Mouse (Mus musculus) skeletal muscle tissue, adult 2 months (tissue): ENCODE results near the gene Fkbpl.

ENCODE experiments used
- DNase-seq: peaks from one replicate; pipeline ENCODE4 v3.0.0-alpha.2; 2012; ENCODE audit warnings: low read depth, low spot score

Fkbpl gene

DNA sequence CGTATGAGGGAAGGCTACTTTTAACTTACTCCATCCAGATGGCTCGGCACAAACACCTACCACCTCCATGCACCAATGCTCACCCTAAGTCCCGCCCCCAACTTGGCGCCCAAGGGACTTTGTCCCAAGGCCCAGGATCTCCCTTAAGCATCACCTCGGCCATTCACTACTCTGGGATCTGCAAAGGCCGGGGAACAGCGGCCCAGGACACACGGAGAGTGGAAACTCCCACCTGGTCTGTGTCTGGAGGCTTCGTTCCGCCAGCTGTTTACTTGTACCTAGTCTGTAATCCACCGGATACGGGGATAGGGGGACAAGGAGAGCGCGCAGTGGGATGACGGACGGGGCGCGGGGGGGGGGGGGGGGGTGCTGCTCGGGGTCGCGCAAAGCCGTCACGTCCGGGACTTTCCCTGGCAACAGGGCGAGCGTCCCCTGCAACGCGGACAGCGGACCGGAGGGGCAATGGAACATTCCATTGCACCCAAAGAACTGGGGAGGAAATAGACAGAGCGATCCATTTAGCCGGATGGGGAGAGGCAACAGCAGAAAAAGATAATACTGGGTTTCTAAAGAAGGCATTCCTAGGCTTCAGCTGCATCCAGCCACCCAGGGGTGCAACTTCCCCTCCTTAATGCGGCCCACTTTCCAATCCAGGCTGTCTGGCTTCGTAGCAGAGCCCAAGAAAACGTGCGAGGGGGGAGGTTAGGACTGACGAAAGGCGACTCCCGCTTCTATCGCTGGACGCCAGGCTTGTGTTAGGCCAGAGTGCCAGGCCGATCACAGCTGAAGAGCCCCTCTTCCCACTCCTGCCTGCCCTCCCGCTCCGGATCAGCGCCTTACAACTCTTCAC, 17.2 kb upstream of the Fkbpl start:
- DNase-seq = peak; percentile 76

DNA sequence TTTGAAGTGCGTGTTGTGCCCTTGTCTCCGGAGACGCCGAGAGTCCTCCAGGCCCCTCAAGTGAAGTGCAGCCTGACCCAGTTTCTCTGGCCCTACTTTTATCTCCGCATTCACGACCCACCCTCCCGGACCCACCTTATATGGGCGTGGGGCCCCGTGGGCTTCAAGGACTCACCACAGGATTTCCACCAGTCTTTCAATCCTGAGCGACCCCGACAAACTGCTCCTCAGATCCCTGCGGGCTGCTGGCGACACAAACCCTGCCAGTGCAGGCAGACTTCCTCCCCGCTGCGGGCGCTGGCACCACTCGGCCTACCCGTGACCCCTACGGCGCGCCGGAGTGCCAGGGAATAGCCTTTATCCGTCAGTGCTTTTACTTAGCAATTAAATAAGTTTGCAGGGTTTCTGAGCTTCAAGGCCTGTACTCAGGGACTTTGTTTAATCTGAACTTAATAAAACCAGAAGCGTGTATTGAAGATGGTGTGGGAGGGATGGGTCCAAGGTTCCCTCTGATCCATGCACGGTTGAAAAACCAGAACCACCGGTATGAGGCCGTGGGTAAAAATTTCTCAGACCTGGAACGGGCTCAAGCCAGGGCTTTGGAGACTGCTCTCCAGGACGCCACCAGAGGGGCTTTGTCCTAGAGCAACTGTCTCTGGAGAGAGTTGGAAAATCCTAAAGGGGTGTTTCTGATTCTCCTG, 16.5 kb upstream of the Fkbpl start, which contains the start of gene Ppt2:
TSS of gene Ppt2 (minus strand) at position 568 of the 701 bp plus-strand sequence.
- DNase-seq = no peak

- DNase-seq = no peak
Measured at GRCm38 (mm10) chr17:34628644-34628967, 16.0 kb upstream of the Fkbpl start.

DNA sequence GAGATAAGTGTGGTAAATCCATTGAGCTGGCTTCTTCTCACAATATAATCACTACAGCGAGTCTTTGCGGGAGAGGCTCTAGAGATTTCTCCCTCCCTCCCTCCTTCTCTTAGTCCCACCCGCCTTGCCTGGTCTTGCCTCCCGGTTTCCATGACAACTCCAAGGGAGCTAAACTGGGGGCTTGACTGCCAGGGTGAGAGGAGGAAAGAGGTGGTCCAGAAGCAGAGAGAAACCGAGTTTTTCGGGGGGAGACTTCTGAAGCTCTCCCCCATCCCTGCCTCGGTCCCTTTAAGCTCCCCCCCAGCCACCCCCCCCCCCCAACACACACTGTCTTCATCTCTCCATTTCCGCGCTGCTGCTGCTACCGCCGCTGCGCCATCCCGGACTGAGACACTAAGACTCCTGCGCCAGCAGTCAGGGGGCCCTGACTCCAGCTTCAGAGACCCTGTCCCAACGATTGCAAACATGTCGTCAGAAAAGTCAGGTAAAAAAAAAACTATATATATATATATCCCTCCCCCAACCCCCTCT, 15.3 kb upstream of the Fkbpl start, which contains the start of gene Prrt1:
TSS of gene Prrt1 (plus strand) at position 313 of the 531 bp plus-strand sequence.
- no peak for DNase-seq

GRCm38 (mm10) chr17:34629796-34630603, 14.6 kb upstream of the Fkbpl start:
- no peak for DNase-seq

DNA sequence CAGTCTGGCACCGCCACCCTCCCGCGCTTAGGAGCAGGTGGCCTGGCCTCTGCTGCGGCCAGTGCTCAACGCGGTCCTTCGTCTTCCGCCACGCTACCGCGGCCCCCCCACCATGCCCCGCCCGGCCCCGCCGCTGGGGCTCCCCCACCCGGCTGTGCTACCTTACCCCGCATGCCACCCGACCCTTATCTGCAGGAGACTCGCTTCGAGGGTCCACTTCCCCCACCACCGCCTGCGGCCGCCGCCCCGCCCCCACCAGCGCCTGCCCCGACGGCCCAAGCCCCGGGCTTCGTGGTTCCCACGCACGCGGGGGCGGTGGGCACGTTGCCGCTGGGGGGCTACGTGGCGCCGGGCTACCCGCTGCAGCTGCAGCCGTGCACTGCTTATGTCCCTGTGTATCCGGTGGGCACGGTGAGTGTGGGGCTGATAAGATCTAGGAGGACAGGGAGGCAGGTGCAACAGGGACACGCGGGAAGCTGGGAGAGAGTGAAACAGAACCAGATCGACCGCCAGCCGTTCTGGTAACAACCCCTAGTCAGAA, 13.7 kb upstream of the Fkbpl start:
- no peak for DNase-seq

DNA sequence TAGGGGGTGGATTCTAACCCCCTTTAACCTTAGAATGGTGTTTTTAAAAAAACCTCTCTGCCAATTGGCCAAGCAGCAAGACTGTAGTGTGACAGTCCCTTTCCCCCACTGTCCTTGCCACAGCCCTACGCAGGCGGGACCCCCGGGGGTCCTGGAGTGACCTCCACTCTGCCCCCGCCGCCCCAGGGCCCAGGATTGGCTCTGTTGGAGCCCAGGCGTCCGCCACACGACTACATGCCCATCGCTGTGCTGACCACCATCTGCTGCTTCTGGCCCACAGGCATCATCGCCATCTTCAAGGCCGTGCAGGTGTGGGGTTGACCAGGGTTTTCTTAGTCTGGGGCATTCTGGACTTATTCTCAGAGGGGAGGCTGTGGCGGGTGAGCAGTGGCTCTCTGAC, 12.9 kb upstream of the Fkbpl start:
- DNase-seq = no peak

- DNase-seq = peak; percentile 71
Measured at GRCm38 (mm10) chr17:34632261-34632691, 12.3 kb upstream of the Fkbpl start.

GRCm38 (mm10) chr17:34635671-34636070, 8.9 kb upstream of the Fkbpl start:
- no peak for DNase-seq

GRCm38 (mm10) chr17:34637459-34637858, 7.1 kb upstream of the Fkbpl start:
- no peak for DNase-seq

- no peak for DNase-seq
Measured at GRCm38 (mm10) chr17:34639461-34640255, 4.9 kb upstream of the Fkbpl start.

- no peak for DNase-seq
Measured at GRCm38 (mm10) chr17:34640778-34641601, 3.6 kb upstream of the Fkbpl start.

- DNase-seq = no peak
Measured at GRCm38 (mm10) chr17:34641945-34642344, 2.6 kb upstream of the Fkbpl start.

DNA sequence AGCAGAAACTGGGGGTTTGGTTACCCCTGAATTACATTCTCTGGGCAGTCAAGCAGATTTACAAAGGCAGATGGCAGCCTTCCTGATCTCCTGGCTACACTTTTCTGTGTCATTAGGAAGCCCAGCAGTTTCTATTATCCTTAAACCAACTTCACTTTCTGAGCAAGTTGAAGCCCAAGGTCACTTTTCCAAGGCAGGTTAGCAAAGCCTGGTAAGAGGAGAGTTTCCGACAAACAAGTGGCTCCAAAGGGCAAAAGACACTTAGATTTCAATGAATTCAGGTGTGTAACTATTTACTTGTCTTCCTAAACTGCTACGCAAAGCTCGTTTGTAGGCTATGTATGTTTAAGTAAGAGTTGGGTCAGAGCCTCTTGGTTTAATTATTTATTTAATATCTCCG, 1.2 kb upstream of the Fkbpl start:
- DNase-seq = no peak

DNA sequence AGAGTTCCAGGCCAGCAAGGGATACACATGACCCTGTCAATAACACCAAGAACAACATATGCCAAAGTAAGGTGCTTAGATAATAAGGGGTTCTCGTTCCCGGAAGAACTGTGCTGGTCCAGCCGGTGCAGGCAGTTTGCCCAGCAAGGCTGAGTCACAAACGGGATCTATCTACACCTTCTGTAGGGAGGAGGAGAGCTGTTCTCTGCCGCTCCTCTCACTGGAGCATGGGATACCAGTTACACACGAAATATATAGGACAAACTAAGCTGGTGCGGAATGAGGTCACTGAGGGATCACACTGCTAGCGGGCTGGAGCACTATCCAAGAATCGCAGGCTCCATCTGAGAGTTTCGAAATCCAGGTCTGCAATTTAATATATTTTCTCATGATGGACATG, 620 bp upstream of the Fkbpl start:
- no peak for DNase-seq

- DNase-seq = no peak
Measured at GRCm38 (mm10) chr17:34645256-34645829, 779 bp downstream of the Fkbpl start.

- no peak for DNase-seq
Measured at GRCm38 (mm10) chr17:34645831-34646511, 1.4 kb downstream of the Fkbpl start.

DNA sequence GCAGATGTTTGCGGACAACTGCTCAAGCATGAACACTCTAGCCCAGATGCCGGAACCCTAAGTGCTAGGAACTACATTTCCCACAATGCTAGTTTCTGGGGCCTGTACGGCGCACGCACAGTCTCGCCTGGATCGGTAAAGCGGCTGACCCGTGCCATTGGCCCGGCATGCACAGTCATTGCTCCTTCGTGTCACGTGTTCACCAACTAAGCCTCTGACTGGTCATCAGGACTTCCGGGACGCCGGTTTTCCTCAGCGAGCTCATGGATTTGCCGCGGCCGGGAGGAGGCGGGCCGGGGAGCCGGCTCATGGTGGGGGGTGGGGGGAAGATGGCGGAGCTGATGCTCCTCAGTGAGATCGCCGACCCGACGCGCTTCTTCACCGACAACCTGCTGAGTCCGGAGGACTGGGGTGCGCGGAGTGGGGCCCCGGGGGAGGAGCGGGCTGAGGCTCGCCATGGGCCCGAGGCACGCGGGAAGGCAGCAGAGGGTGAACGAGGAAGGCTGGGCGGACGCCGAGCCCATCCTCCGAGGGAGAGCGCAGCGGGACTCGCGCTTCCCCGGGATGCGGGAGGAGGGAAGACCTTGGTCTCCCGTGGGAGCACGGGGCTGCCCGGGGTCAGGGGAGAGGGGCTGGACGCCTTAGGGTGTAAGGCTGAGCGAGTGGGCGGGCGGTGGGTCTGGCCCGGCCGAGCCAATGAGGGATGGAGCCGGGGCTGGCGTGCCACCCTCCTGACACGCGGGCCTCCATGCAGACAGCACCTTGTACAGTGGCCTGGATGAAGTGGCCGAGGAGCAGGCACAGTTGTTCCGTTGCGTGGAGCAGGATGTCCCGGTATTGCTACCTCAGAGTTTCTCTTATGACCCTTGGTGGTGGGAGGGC, 2.6 kb downstream of the Fkbpl start, which contains the start of gene Atf6b:
TSS of gene Atf6b (plus strand) at position 241 of the 882 bp plus-strand sequence.
- DNase-seq = peak; percentile 97
